ENCODE assay signal across 8 mouse cellular contexts in the genomic region with DNA sequence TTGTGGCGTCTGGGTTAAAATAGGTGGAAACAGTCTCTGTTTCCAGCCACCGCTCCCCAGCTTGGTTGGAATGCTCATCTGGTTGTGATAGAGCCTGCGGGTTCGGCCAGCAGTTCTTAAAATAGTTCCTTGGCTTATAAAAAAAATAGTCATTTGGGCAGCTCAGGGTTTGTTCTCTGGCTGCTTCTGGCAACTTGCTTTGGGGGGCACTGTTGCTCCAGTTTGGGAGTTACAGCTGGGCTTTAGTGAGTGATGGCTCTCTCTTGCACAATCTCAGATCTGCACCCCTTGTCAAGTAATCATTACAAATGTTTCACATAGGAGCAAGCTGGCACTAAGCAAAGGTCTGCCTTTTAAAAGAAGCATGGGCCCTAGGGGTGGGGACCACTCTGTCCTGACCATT.
DNase-seq lines count a peak whose midpoint lies in the region; ATAC-seq lines count a peak whose summit lies in the region.

No protein-coding gene starts in this region.

- ATAC-seq in hindbrain, embryonic 12.5 days (ENCODE audit: low FRiP score) = peak; percentile 60; the same call in 1 of the 2 replicates

- 45% methylated on average over 4 of the region's 4 CpGs for WGBS in hindbrain, embryonic 12.5 days
- 62% methylated on average over 4 of the region's 4 CpGs for WGBS in midbrain, embryonic 10.5 days

- H3K9me3 ChIP-seq in hindbrain, embryonic 12.5 days (replicated peaks) = 0 out of 2 replicates have a peak, but pooled peaks cover 7% of the 10 kb centered on the region
- H3K9me3 ChIP-seq in midbrain, embryonic 10.5 days (replicated peaks) = no peaks in the 10 kb centered on the region; the same call in 1 of the 2 replicates

- no peaks in the 10 kb centered on the region for H3K27me3 ChIP-seq in hindbrain, embryonic 12.5 days
- H3K27me3 ChIP-seq in midbrain, embryonic 10.5 days (ENCODE audit: low read depth, poor library complexity, severe bottlenecking) = no peaks in the 10 kb centered on the region

- no peaks in the 10 kb centered on the region for H3K36me3 ChIP-seq in hindbrain, embryonic 12.5 days
- H3K36me3 ChIP-seq in midbrain, embryonic 10.5 days = no peaks in the 10 kb centered on the region

- no peaks in the 10 kb centered on the region for H3K4me1 ChIP-seq in hindbrain, embryonic 12.5 days
- H3K4me1 ChIP-seq in midbrain, embryonic 10.5 days = no peaks in the 10 kb centered on the region; the same call in 1 of the 2 replicates

- no peak overlapping the region for H3K27ac ChIP-seq in hindbrain, embryonic 12.5 days
- no peak overlapping the region for H3K27ac ChIP-seq in midbrain, embryonic 10.5 days (replicated peaks)

- H3K4me2 ChIP-seq in hindbrain, embryonic 12.5 days (replicated peaks) = no peak overlapping the region

- DNase-seq in R1 (ENCODE audit: low read depth, low spot score) = peak; percentile 32
- DNase-seq in cerebellum, postnatal 14 days = peak; percentile 80 to 82
- DNase-seq in frontal cortex, postnatal 14 days (ENCODE audit: low spot score in 2 of 2) = peak; percentile 10 to 20
- peak; percentile 20 for DNase-seq in layer of hippocampus, adult 9-11 months
- peak; percentile 33 for DNase-seq in midbrain, embryonic 10.5 days (ENCODE audit: low spot score)
- DNase-seq in urinary bladder, postnatal 25 days (ENCODE audit: low spot score) = peak; percentile 17
- no peak for DNase-seq in T-cell, adult 2 months (ENCODE audit: low spot score)

- H3K9ac ChIP-seq in hindbrain, embryonic 12.5 days = no peak overlapping the region

- no peak overlapping the region for H3K4me3 ChIP-seq in hindbrain, embryonic 12.5 days
- no peak overlapping the region for H3K4me3 ChIP-seq in midbrain, embryonic 10.5 days
